Mouse (Mus musculus) hindbrain, embryonic 11.5 days (tissue): ENCODE measurements around the gene Usp18. TPM values are rescaled to one million over a fixed set of nuclear protein-coding genes. Genes with fewer than 3 reads are reported as not detected.

Experiments
- ATAC-seq: fragments of 200-750 bp; cut with Nextera tagmentation; 2 replicates; pipeline ENCODE4 v1.8.0; 2017; ENCODE audit warnings: mild to moderate bottlenecking, moderate TSS enrichment, moderate library complexity; ENCODE audit not compliant: low FRiP score
- DNase-seq: peaks from one replicate; pipeline ENCODE4 v3.0.0-alpha.2; 2015; ENCODE audit warnings: low spot score
- H3K27ac ChIP-seq: fragments of 300-500 bp; sonication (generic); 2 replicates; pipeline ENCODE4 v1.5.1; 2014; ENCODE audit warnings: mild to moderate bottlenecking, low read depth, low read length
- H3K27me3 ChIP-seq: fragments of 300-500 bp; sonication (generic); 2 replicates; pipeline ENCODE4 v1.6.1; 2014; ENCODE audit warnings: mild to moderate bottlenecking, low read length, moderate library complexity, mixed read lengths; ENCODE audit not compliant: control insufficient read depth, insufficient read depth
- H3K36me3 ChIP-seq: fragments of 300-500 bp; sonication (generic); 2 replicates; pipeline ENCODE4 v1.6.1; 2014; ENCODE audit warnings: mild to moderate bottlenecking, low read length, moderate library complexity, mixed read lengths; ENCODE audit not compliant: control insufficient read depth, insufficient read depth
- H3K4me1 ChIP-seq: fragments of 300-500 bp; sonication (generic); replicated peaks from 2 replicates; pipeline ENCODE4 v1.6.1; 2014; ENCODE audit warnings: low read length, mixed read lengths; ENCODE audit not compliant: control insufficient read depth, insufficient read depth
- H3K4me2 ChIP-seq: fragments of 300-500 bp; sonication (generic); replicated peaks from 2 replicates; pipeline ENCODE4 v1.6.1; 2014; ENCODE audit warnings: mild to moderate bottlenecking, low read depth, low read length
- H3K4me3 ChIP-seq: fragments of 300-500 bp; sonication (generic); 2 replicates; pipeline ENCODE4 v1.5.1; 2014; ENCODE audit warnings: low read depth, low read length
- H3K9ac ChIP-seq: fragments of 300-500 bp; sonication (generic); 2 replicates; pipeline ENCODE4 v1.6.1; 2014; ENCODE audit warnings: low read depth, low read length
- H3K9me3 ChIP-seq: fragments of 300-500 bp; sonication (generic); 2 replicates; pipeline ENCODE4 v1.6.1; 2016; ENCODE audit warnings: low read length; ENCODE audit not compliant: control insufficient read depth
- WGBS: fragments of 180-500 bp; shearing (Covaris S2); extraction: QIAGEN DNeasy Blood & Tissue Kit; methylation state at CpG from one replicate; pipeline ENCODE4 v1.1.7; 2014; 5-methylcytosine and 5-hydroxymethylcytosine counted together
- polyA plus RNA-seq: library from polyadenylated mRNA; unstranded; fragments of >200 nt; fragmentation: Nextera tagmentation; extraction: Ambion mirVana; gene quantifications from 2 replicates; pipeline ENCODE4 v1.2.1, GENCODE M21; 2014

Usp18 gene
- polyA plus RNA-seq, 1 experiment from 2014 or later = 1.3 TPM

GRCm38 (mm10) chr6:121262004-121262403, 16.3 kb downstream of the Usp18 start:
- Histone ChIP-seq H3K36me3 (no peaks in the 10 kb centered on the region), H3K9me3 (no peaks in the 10 kb centered on the region), H3K4me1 (no peaks in the 10 kb centered on the region), H3K4me2 (no peak overlapping the region), H3K27me3 (no peaks in the 10 kb centered on the region), H3K4me3 (no peak overlapping the region), H3K9ac (no peak overlapping the region), H3K27ac (no peak overlapping the region)
- WGBS = 93% methylated on average over 10 of the region's 10 CpGs
- no peak for ATAC-seq
- DNase-seq = no peak

DNA sequence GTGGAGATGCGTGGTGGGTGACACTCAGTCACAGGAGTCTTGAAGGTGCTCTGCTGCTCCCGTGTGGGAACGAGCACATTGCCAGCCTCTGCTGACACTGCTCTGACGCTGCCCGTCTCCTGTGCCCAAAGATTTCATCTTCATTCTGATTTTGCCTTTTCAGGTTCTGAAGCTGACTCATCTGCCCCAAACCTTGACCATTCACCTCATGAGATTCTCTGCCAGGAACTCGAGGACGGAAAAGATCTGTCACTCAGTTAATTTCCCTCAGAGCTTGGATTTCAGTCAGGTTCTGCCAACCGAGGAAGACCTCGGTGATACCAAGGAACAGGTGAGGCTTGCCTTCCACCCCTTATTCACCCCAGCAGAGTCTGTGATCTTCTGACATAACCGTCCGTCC, 16.8 kb downstream of the Usp18 start:
- H3K27ac ChIP-seq = no peak overlapping the region
- H3K4me3 ChIP-seq = no peak overlapping the region
- H3K36me3 ChIP-seq = no peaks in the 10 kb centered on the region
- no peaks in the 10 kb centered on the region for H3K27me3 ChIP-seq
- no peaks in the 10 kb centered on the region for H3K4me1 ChIP-seq
- WGBS = 92% methylated on average over 11 of the region's 11 CpGs
- ATAC-seq = no peak
- H3K9ac ChIP-seq = no peak overlapping the region
- DNase-seq = no peak
- H3K9me3 ChIP-seq = no peaks in the 10 kb centered on the region
- H3K4me2 ChIP-seq = no peak overlapping the region

- DNase-seq (no peak), ATAC-seq (no peak)
- Histone ChIP-seq H3K4me2 (no peak overlapping the region), H3K4me3 (no peak overlapping the region), H3K4me1 (no peaks in the 10 kb centered on the region), H3K27ac (no peak overlapping the region), H3K27me3 (no peaks in the 10 kb centered on the region), H3K36me3 (no peaks in the 10 kb centered on the region), H3K9ac (no peak overlapping the region), H3K9me3 (no peaks in the 10 kb centered on the region)
- WGBS = 90% methylated on average over 6 of the region's 6 CpGs
Measured at GRCm38 (mm10) chr6:121270156-121270555, 24.4 kb downstream of the Usp18 start.

- no peak overlapping the region for H3K27ac ChIP-seq
- ATAC-seq (no peak; the same call in 1 of the 2 replicates), DNase-seq (no peak)
- H3K27me3 ChIP-seq = no peaks in the 10 kb centered on the region
- WGBS = 8% methylated on average over 4 of the region's 4 CpGs
- H3K4me2 ChIP-seq = no peak overlapping the region
- H3K4me3 ChIP-seq = no peak overlapping the region
- no peak overlapping the region for H3K9ac ChIP-seq
- H3K36me3 ChIP-seq = no peaks in the 10 kb centered on the region
- no peaks in the 10 kb centered on the region for H3K9me3 ChIP-seq
- H3K4me1 ChIP-seq = no peaks in the 10 kb centered on the region
Measured at GRCm38 (mm10) chr6:121271707-121272074, 26.0 kb downstream of the Usp18 start.

DNA sequence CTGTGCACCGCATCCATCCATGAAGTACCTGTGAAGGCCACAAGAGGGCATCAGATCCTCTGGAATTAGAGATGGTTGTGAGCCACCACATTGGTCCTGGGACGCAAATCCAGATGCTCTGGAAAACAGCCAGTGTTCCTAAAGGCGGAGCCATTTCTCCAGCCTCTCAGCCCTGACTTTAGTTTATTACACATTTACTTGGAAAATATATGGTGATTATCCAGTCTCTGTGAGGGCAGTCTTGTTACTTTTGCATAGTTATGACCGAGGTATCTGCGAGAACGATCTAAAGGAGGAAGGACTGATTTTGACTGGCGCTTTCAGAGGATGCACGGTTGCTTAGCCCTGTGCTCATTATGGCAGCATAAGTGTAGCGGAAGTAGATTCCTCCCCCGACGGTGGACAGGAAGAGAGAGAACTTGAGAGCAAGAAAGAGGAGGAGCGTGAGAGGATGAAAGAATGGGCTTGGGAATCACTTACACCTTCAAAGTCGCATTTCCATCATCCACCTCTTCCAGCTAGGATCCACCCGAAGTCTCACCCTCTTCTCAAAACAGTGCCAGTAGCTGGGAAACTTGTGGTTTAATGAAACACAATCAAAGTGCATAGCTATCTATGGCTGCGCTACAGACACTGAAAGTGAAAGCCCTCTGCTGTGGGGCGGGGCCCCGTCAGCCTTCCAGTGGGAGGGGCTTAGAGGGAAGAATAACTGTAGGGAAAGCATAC, 26.5 kb downstream of the Usp18 start:
- no peaks in the 10 kb centered on the region for H3K9me3 ChIP-seq
- peak overlapping the region; percentile 65; the same call in 1 of the 2 replicates for H3K27ac ChIP-seq
- DNase-seq (peak; percentile 90), ATAC-seq (peak; percentile 91)
- H3K4me1 ChIP-seq = no peaks in the 10 kb centered on the region
- peak overlapping the region; percentile 31 for H3K4me3 ChIP-seq
- H3K9ac ChIP-seq = peak overlapping the region; percentile 33; the same call in 1 of the 2 replicates
- no peaks in the 10 kb centered on the region for H3K27me3 ChIP-seq
- WGBS = 17% methylated on average over 17 of the region's 17 CpGs
- H3K4me2 ChIP-seq = peak overlapping the region; percentile 58
- H3K36me3 ChIP-seq = no peaks in the 10 kb centered on the region

DNA sequence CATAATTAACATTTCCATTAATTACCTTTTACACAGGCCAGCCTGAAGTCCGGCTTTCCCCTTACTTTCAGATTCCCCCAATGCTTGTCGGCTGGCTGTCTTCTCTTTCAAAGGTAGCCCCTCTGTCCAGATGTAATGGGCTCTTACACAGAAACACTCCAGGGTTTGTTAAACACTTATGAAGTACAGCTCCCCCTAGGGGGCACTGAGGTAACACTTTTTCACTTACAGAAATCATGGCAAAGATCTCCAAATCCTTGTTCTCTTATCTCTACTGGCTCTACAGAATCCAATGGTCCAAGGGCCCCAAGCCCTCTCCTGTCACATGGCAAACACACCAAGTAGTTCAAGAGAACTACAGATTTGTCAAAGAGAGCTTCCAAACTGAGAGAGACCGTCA, 28.6 kb downstream of the Usp18 start:
- no peak for ATAC-seq
- H3K9me3 ChIP-seq = no peaks in the 10 kb centered on the region
- H3K9ac ChIP-seq = no peak overlapping the region
- no peaks in the 10 kb centered on the region for H3K36me3 ChIP-seq
- no peaks in the 10 kb centered on the region for H3K27me3 ChIP-seq
- DNase-seq = peak; percentile 61
- no peaks in the 10 kb centered on the region for H3K4me1 ChIP-seq
- H3K27ac ChIP-seq = no peak overlapping the region
- no peak overlapping the region for H3K4me3 ChIP-seq
- H3K4me2 ChIP-seq = no peak overlapping the region
- 82% methylated on average over 3 of the region's 3 CpGs for WGBS

DNA sequence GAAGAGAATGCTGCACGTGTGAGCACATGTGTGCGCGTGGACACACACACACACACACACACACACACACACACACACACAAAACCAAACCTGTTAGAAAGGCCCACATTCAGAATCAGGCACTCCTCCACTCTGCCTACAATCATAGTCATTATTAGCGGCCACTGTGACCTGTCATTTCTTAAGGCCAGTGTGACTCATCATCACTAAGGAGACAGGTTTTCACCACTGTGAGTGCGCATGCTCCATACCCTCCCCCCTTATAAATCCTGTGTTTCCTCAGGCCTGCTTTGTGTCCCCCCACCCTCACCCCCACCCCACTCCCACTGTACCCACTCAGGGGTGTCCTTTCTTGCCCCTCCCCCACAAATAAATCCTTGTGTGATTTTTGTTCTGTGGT, 38.4 kb downstream of the Usp18 start:
- DNase-seq (no peak), ATAC-seq (no peak)
- Histone ChIP-seq H3K9ac (no peak overlapping the region), H3K4me1 (no peaks in the 10 kb centered on the region), H3K27ac (no peak overlapping the region), H3K36me3 (no peaks in the 10 kb centered on the region), H3K27me3 (no peaks in the 10 kb centered on the region), H3K4me3 (no peak overlapping the region), H3K4me2 (no peak overlapping the region), H3K9me3 (no peaks in the 10 kb centered on the region)
- 88% methylated on average over 5 of the region's 5 CpGs for WGBS

DNA sequence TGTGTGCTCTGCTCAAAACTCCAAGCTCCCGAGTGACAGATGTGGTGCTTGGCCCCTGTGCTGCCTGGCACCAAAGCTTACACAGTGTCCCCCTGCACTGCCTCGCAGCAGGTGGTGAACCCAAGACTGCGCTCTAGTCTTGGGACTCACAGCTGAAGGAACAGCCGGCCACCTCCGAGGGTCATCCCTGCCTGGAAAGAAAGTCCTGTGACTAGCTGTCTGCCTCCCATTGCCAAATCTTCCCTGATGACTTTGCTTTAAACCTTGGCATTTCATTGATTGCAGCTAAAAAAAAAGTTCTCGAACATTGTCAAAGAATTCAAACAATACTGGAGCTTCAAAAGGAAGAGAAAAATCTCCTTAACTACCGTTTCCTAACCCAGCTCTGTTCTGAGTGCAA, 53.6 kb downstream of the Usp18 start:
- Histone ChIP-seq H3K4me3 (no peak overlapping the region), H3K4me2 (no peak overlapping the region), H3K27ac (no peak overlapping the region), H3K9me3 (no peaks in the 10 kb centered on the region), H3K9ac (no peak overlapping the region), H3K27me3 (no peaks in the 10 kb centered on the region), H3K4me1 (peaks cover 4% of the 10 kb centered on the region; the same call in 1 of the 2 replicates), H3K36me3 (no peaks in the 10 kb centered on the region)
- ATAC-seq = no peak
- no peak for DNase-seq
- 50% methylated on average over 7 of the region's 7 CpGs for WGBS

GRCm38 (mm10) chr6:121299954-121300353, 54.2 kb downstream of the Usp18 start, which contains the start of gene Slc6a13:
Slc6a13 (plus strand) TSS chr6:121300227.
- Histone ChIP-seq H3K9ac (no peak within 1 kb of the TSS), H3K36me3 (no peaks in the 10 kb centered on the region), H3K27ac (no peak within 1 kb of the TSS), H3K4me2 (no peak within 1 kb of the TSS; the same call in 1 of the 2 replicates), H3K4me3 (no peak within 1 kb of the TSS), H3K27me3 (no peaks in the 10 kb centered on the region), H3K9me3 (no peaks in the 10 kb centered on the region), H3K4me1 (peaks cover 4% of the 10 kb centered on the region; the same call in 1 of the 2 replicates)
- DNase-seq (peak; percentile 59), ATAC-seq (peak; percentile 76)
- 3% methylated on average over 11 of the region's 11 CpGs for WGBS
